Mouse (Mus musculus) heart, postnatal 10 days (tissue): ENCODE results near the gene Axin2. TPM values are rescaled to one million over a fixed set of nuclear protein-coding genes. Genes with fewer than 3 reads are reported as not detected.
A peak's percentile ranks its signal among the peaks of the same experiment; 100 is the strongest.

Experiments
- DNase-seq, 2 experiments: peaks; one replicate each; pipeline ENCODE4 v3.0.0; 2021
- intact Hi-C: fragments of 180-260 bp; cut with DNase I; formaldehyde crosslinking; loops from one replicate; pipeline ENCODE4 v1.15.1; 2025
- total RNA-seq, 2 experiments: library from RNA; stranded (reverse); gene quantifications; 2 replicates each; pipeline ENCODE4 v1.2.3; 2021

Gene Axin2
- total RNA-seq, 2 experiments from 2014 or later = 5.4 to 6.0 TPM

DNA sequence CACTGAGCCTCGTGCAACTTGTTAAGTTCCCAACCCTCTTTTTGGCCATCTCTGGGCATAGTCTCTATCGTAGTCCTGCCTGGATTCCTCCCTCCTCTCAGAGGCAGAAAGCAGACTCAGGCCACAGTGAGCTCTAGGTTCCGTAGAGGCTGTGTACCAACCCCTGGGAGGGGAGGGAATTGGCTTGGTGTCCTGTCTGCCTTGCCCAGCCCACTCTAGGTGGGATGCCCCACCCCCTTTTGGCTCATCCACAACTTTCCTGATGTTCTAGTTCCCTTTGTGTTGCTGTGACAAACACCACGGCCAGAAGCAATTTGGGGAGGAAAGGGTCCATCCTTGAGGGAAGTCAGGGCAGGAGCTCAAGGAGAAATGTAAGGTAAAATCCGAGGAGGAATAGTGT is 39.0 kb downstream of the Axin2 start:
- intact Hi-C loops = no loop called here
- DNase-seq = no peak

- intact Hi-C loops = no loop called here
- no peak for DNase-seq
Measured at GRCm38 (mm10) chr11:108961651-108962065, 41.5 kb downstream of the Axin2 start.

GRCm38 (mm10) chr11:108963476-108964232 is 43.5 kb downstream of the Axin2 start:
- intact Hi-C loops = no loop called here
- no peak for DNase-seq

- intact Hi-C loops = no loop called here
- peak; percentile 21 to 47 for DNase-seq
Measured at GRCm38 (mm10) chr11:108965740-108966139, 45.6 kb downstream of the Axin2 start.

DNA sequence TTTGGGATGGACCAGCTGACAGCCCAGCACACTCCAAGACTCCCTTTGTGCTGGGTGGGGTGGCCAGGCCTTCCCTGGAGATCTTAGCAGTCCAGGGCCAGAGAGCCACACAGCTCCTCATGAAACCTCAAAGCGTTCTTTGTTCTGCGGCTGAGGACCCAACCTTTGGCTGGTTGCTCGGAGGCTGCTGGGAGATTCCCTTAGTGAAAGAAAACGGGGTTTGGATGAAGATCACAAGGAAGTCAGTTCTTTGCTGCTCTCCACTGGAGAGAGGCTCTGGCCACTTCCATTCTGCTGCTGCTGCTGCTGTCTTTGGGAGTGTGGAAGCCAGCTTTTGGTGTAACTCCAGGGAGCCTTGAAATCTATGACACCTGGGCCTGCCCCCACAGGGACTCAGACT is 53.3 kb downstream of the Axin2 start:
- intact Hi-C loops = no loop called here
- no peak for DNase-seq

DNA sequence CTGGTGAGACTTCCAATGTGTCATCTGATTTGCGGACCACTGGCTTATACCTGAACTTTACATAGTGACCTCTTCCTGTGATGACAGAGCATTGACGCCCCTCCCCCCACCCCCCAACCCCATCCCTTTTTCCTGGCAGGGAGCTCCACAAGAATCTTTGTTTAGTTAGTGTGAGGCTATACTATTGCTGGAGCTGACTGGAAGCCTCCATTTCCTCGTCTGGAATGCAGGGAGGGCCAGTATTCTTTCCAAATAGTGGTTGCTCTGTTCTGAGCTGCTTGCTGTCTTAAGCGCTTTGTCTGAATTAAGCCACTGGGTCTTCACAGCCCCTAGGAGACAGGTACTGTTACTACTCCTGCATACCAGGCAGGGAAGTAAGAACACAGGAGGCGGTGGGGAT is 53.7 kb downstream of the Axin2 start:
- DNase-seq = no peak
- intact Hi-C loops = no loop called here

DNA sequence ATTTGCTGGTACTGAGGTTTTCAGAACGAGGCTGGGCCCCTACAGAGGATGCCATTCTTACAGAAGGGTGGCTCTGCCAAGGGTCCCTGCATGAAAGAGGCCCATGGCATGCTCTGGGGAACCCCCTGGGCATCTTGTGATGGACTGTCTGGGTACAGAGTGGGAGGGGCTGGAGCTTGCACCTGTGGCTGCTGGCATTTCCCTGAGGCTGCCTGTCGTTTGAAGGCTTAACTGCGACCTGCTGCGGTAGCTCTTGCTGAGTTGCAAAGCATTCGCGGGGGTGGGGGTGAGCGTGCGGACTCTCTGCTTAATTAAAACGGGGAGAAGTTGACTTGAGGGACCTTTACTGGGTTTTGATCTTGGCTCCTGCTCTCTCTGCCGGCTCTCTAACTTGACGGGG is 55.4 kb downstream of the Axin2 start:
- DNase-seq = no peak
- intact Hi-C loops = no loop called here

GRCm38 (mm10) chr11:108980530-108980929 is 60.4 kb downstream of the Axin2 start:
- intact Hi-C loops = no loop called here
- DNase-seq = peak; percentile 56 to 70

GRCm38 (mm10) chr11:108981012-108981411 is 60.9 kb downstream of the Axin2 start:
- intact Hi-C loops = no loop called here

GRCm38 (mm10) chr11:108983409-108984064 is 63.4 kb downstream of the Axin2 start:
- no peak for DNase-seq
- intact Hi-C loops = no loop called here

More at GRCm38 (mm10) chr11:108981012-108981411, 60.9 kb downstream of the Axin2 start:
- no peak for DNase-seq

GRCm38 (mm10) chr11:108984711-108985419 is 64.7 kb downstream of the Axin2 start:
- no peak for DNase-seq
- intact Hi-C loops = no loop called here

DNA sequence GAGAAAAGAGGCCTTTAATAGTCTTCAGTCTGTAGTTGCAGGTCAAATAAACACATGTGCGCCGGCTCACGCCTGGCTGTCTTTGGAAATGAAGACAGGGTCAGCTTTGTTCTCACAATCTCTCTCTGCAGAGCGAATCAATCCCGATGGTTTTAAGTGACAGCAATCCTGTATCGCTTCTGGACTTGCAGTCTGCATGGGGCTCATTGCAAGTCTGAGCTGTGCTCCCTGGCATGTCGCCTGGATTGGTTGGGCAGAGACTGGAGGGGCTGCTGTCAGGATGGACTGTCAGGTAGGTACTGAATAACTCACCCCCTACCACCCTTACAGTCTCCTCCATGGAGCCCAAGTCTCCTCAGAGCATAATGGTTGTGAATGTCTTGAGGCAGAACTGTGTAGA is 65.7 kb downstream of the Axin2 start:
- no peak for DNase-seq
- intact Hi-C loops = no loop called here

DNA sequence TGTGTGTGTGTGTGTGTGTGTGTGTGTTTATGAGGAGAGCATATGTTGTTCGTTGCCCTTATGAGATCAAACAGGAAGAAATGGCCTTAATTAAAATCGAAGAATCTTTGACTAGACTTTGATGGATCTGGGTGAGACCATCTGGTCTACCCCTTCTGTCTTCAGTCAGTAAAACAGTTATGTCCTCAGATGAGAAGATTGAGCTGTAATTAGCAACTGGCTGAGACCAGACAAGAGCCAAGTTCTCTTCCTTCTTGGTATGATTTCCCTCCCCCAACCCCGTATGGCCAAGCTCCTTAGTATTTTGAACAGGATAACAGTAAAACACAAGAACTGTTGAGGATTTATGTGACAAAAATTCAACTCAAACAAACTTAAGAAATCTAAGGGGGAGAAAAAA is 67.1 kb downstream of the Axin2 start:
- DNase-seq = no peak
- intact Hi-C loops = no loop called here

DNA sequence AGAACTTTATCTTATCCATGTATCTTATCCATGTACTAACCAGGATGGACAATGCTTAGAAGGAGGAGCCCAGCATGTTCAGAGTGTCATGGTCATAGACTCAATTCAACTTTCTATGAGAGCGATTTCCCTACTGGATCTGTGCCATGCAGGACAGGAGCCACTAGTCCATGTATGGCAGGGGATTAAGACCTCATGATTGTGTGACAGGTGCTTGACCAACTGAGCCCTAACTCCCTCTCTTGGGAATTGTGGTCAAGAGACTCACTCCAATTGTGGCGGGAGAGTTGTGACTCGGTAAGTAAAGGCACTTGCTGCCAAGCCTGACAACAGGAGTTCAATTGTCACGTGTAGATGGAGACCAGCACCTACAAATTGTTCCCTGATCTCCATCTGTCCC is 67.6 kb downstream of the Axin2 start:
- no peak for DNase-seq
- intact Hi-C loops = no loop called here

DNA sequence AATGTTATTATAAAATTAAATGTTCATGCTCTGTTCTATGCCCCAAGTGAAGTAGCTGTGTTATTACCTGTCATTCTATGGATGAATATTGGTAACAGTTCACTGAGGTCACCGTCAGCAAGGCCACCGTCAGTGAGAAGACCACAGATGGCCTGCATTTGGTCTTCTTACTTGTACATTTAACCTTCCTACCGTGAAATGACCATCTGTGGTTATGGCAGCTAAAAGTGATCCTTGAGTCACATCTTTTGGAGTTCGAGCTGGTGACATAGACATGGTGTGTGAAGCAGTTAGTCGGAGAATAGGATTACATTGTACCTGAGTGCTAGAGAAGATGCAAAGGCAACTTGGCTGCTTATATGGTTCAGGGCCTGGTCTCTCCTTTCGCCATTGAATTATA is 68.1 kb downstream of the Axin2 start:
- intact Hi-C loops = no loop called here
- no peak for DNase-seq

DNA sequence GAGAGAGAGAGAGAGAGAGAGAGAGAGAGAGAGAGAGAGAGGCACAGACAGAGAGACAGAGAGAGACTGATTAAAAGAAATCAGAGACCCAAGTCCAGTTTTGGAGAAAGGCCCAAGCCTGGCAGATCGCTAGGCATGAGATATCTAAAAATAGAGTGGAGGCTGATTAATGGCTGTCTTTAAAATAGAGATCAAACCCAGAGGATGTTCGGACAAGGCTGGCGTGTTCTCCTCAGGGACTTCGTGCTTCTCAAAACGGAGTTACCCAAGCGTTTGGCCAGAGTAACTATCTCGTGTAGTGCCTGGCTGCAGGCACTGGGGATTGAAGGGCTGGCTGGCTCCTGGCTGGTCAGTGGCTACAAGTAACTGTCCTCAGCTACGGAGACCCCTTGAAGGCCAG is 69.8 kb downstream of the Axin2 start:
- peak; percentile 17 to 39 for DNase-seq
- intact Hi-C loops = no loop called here

DNA sequence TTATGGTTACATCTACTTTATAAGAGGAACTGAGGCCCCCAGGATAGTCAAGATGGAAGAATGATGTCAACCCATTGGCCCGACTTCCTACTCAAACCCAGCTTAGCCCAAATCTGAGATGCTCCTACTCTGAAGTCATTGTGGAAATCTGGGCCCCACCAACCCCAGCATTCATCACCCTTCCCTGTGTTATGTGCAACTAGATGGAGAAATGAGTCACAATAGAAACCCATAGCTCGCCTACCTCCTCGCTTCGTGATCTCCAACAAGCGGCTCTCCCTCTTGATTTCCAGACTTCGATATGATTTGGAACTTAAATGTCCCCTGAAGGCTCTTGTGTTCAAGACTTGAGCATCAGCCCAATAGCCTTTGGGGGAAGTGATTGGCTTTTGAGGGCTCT is 73.3 kb downstream of the Axin2 start:
- no peak for DNase-seq
- intact Hi-C loops = no loop called here

GRCm38 (mm10) chr11:108995196-108995989 is 75.2 kb downstream of the Axin2 start:
- DNase-seq = peak in 1 of 2 experiments; percentile 18
- intact Hi-C loops = no loop called here

GRCm38 (mm10) chr11:108995990-108996533 is 75.9 kb downstream of the Axin2 start:
- intact Hi-C loops = no loop called here
- DNase-seq = no peak

DNA sequence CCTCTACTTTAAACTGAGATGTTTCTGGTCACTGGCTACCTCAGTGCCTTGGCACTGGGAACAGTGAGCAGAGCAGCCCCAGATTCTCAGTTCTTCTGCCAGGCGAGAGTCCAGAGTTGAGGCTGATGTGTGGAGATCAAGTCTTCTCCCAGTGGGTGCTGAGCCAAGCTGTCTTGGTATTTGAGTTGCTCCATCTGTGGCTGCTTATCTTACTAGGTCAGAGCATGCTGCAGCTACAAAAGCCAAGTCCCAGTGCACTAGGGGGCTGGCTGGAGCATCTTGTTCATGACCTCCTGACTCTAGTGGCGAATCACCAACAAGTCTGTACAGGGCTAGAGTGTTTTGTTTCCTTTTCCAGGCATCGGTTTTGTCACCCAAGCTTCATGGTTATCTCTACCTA is 77.7 kb downstream of the Axin2 start:
- peak; percentile 76 to 78 for DNase-seq
- intact Hi-C loops = no loop called here
